Mouse (Mus musculus) myocyte (in vitro differentiated cells): ENCODE results near the gene Nr2c2ap.

ENCODE experiments used
- MAX ChIP-seq: IDR thresholded peaks from one replicate; pipeline ENCODE4 v1.6.1; 2011; ENCODE audit warnings: low read depth, mild to moderate bottlenecking, control low read depth
- MYOG ChIP-seq, 3 experiments: IDR thresholded peaks; one replicate each; pipeline ENCODE4 v1.6.1; 2011; ENCODE audit warnings: control low read depth in 2 of 3, low read depth in 2 of 3, mild to moderate bottlenecking in 2 of 3; ENCODE audit not compliant: insufficient read length in 2 of 3, control insufficient read depth in 1 of 3, insufficient read depth in 1 of 3
- POLR2A ChIP-seq: IDR thresholded peaks from one replicate; pipeline ENCODE4 v1.6.1; 2011; ENCODE audit warnings: low read depth, mild to moderate bottlenecking, control low read depth, moderate library complexity; ENCODE audit not compliant: insufficient read length

GRCm38 (mm10) chr8:70081976-70082375, 49.2 kb upstream of the Nr2c2ap start:
- TF ChIP-seq POLR2A (no peak), MAX (no peak), MYOG (IDR thresholded peaks at IDR 0.05; ENCODE audit: control insufficient read depth in 1 of 3, insufficient read depth in 1 of 3, insufficient read length in 2 of 3, low read depth in 2 of 3) (no peak)
